Mouse (Mus musculus) lung, postnatal 0 days (tissue): ENCODE data around the gene Zfp335.

Experiments
- CTCF ChIP-seq: IDR thresholded peaks from 2 replicates; pipeline ENCODE4 v1.5.1; 2016; ENCODE audit warnings: antibody characterized with exemption, mild to moderate bottlenecking
- EP300 ChIP-seq: IDR thresholded peaks from 2 replicates; pipeline ENCODE4 v1.6.1; 2016; ENCODE audit warnings: antibody characterized with exemption, mild to moderate bottlenecking, control low read depth

DNA sequence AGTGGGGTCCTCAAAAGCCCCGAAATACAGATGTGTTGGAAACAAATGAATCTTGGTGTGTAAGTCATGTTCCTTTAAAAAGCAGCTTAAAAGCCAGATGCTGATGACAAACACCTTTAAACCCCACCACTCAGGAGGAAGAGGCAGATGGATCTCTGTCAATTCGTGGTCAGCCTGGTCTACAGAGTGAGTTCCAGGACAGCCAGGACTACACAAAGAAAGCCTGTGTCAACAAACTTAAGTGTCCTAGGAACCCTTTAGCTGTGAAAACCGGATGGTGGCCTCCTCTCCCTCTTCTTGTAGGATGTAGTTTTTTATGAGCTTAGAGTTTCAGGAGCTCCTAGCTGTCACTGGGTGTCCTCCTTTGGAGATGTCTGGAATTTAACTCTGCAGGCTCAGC lies 37.9 kb downstream of the Zfp335 start:
- TF ChIP-seq CTCF (no peak), EP300 (no peak)
